Mouse (Mus musculus): ENCODE measurements around the gene Auh. TPM values are rescaled to one million over a fixed set of nuclear protein-coding genes. Genes with fewer than 3 reads are reported as not detected.

The Auh gene
- total RNA-seq, 2 experiments from 2014 or later: 139 to 141 TPM

DNA sequence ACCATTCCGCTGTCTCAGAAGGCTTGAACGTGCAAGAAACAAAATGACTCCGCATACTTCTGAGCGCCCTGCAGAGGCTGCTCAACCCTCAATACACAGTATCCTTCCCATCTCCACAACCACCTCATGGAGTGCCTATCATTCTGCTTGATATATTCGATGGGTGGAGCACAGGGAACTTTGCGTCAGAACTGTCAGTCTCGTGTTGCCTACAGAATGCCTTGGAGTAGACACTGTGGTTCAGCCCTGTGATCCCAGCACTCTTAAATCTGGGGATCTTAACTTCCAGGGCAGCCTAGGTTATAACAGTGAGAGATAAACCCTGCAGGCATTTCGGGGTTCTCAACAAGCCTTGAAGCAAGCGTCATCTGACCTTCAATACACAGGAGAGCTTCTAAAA lies 1.1 kb downstream of the Auh start:
- no peak for DNase-seq
- intact Hi-C loops (cut with DNase I): loop anchor here (2.0 to 5.0 kb wide), 2 partner anchors 106 to 216 kb away; no protein-coding TSS in a partner anchor

DNA sequence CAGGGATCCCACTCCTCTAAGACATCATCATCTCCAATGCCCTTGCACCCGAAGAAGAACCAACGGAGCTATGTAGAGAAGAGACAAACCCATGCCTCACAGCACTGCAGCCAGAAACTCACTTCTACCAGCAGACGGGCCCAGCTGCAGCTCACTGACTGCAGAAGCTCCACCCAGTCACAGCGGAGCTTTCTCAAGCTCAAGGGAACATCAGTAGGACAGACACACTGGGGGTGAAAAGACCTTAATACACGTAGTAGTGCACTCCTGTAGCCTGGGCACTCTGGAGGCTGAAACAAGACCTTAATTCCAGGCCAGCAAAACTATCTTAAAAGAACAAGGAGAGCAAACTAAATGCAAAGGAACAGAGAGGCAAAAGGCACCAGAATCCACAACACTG lies 5.0 kb downstream of the Auh start:
- intact Hi-C loops (cut with DNase I): no loop called here
- DNase-seq: no peak

DNA sequence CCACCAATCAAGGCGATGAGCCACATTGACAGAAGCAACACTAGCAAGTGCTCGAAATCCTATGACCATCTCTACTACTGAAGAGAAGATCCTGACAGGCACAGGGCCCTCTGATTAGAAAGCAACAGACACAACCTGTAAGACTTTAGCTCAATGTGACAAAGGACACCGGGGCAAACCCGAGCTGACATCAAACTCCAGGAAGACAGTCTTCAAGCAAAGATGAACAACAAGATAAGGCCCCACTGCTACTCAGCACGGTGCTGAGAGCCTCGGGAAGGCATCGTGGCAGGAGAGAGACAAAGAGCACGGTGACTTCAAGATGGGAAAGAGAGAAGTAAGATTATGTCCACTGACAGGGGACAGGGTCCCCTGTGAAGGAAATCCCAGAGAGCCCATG lies 7.5 kb downstream of the Auh start:
- intact Hi-C loops (cut with DNase I): no loop called here
- DNase-seq: no peak

DNA sequence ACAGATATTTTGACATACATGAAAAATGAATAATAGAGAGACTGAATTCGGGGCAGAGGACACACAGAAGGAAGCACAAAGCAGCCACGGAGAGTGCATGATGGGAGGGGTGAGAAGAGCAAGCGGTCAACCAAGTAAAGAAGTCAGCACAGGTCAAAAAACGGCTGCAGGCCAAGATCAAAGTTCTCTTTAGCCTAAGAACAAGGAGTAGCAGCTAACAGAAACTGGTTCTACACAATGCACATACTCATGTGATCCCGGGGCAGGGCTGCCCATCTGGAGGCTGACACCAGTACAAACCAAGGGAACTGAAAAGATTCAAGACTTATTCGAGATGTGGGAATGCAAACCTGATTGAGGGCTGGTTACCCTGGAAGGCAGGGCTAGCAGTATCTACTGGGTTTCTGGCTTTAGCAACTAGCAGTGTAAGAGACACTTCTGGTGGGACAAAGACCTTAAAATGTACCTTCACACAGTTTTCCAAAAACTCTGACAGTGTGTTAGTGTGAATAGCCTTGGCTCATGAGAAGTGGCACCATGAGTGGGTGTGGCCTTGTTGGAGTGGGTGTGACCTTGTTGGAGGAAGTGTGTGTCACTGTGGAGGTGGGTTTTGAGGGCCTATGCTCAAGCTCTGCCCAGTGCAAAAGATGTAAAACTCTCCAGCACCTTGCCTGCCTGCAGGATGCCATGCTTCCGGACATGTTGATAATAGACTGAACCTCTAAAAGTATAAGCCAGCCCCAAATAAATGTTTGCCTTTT lies 8.2 kb downstream of the Auh start:
- DNase-seq: no peak
- intact Hi-C loops (cut with DNase I): no loop called here

- intact Hi-C loops (cut with DNase I): no loop called here
- DNase-seq: no peak
These were observed 9.6 kb downstream of the Auh start for GRCm38 (mm10) chr13:52919790-52920352.

DNA sequence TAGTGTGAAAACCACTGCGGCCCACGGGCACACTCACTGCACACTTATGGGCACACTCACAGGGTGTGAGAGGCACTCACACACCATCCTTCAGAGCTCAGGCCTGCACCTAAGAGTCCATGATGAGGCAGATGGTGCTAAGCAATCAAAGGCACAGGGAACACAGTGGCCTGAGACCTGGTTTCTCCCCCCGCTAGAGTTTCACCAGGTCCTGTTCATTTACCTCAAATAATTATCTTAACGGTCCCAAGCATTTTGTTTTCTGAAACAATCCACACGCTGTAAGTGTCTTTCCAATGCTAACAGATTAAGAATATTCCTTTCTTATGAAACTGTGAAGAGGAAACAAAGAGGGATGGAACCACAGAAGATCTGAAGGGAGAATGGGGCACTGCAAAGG lies 11.1 kb downstream of the Auh start:
- no peak for DNase-seq
- intact Hi-C loops (cut with DNase I): no loop called here

GRCm38 (mm10) chr13:52914591-52915110 lies 14.8 kb downstream of the Auh start:
- DNase-seq: no peak
- intact Hi-C loops (cut with DNase I): no loop called here

- intact Hi-C loops (cut with DNase I): no loop called here
- DNase-seq: no peak
These were observed 15.6 kb downstream of the Auh start for GRCm38 (mm10) chr13:52913926-52914325.

GRCm38 (mm10) chr13:52912495-52912894 lies 17.0 kb downstream of the Auh start:
- intact Hi-C loops (cut with DNase I): no loop called here
- no peak for DNase-seq

DNA sequence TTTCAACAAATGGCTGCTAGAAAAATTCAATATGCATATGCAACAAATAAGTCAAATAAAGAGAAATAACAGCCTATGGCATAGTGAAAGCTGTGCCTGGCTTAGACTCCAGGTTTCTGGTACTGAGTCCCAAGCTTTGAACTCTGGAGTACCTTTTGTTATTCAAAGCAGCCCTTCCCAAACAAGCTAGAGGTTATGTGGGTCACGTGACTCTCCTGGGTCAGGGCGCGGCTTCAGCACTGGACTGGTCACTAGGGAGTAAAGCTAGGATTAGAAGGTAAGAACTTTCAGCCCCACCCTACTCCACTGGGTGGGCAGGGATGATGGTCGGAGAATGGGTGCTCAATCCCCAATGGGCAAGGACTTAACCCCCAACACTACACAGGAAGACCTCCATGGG lies 18.2 kb downstream of the Auh start:
- intact Hi-C loops (cut with DNase I): no loop called here
- DNase-seq: no peak

DNA sequence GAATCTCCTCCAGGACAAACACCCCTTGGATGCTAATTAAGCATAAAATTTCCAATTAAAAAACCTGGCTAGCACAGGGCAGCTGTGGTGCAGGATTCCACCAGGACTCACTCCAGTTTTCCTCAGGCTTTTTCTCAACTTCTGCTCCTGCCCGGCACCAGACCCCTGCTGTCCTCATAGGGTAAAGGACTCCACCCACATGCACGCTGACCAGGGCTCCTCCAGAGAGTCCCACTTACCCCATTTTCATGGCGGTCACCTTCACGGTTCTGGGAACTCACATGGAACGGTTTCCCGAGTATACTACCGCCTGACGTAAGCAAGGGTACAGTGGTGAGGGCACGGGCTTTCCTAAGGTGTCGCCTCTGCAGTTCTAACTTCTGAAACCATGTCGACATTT lies 23.2 kb downstream of the Auh start:
- intact Hi-C loops (cut with DNase I): no loop called here
- DNase-seq: no peak

DNA sequence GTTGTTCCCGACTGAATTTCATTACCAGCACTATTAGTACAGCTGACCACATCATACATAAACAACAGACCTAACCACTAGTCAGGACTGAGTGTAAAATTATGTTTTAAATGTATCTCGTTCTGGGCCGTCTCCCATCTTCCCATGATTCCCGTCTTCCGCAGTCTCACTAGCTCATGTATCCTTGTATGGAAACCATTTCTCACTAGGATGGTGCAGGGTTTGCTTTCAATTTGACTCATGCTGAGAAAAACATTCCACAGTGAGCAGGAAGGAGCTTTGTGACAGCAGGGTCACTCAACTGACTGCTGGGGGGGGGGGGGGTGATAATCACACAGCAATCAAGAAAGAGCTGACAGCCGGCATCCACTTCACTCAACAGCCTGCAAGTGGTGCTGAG lies 25.3 kb downstream of the Auh start:
- intact Hi-C loops (cut with DNase I): no loop called here
- no peak for DNase-seq

DNA sequence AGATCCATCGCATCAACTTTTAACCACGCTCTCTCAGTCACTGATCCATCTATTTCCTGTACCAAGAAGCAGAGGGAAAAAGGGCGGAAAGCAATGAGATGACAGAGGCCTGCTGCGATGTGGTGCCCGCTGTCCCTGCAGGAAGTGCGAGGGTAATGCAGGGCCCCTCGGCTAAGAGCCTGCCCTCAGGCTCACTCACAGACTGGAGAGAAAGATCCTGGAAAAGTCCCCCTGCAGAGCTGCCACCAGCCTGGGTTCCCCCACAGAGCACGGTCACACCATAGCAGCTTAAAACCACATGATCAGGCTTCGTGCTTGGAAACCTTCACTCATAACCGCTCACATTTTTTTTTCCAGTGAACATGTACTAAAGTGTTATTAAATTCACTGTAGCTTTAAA lies 25.7 kb downstream of the Auh start:
- intact Hi-C loops (cut with DNase I): no loop called here
- no peak for DNase-seq

DNA sequence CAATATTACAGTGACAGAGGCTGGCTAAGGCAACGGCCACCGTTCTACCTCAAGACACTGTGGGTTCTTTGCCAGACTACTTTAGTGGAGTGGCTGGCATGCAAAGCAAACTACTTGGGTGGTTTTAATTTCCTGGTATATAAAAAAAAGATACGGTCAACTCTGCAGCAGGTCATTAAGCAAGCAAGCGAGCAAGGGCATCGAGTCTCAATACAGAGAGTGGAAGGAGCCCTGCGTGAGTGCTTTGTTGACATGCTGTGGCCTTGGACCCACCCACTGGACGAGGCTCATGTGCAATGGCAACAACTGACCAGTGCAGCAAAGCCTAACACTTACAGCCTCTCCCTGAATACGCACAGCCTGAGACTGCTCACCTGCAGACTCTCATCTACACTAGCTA lies 27.0 kb downstream of the Auh start:
- no peak for DNase-seq
- intact Hi-C loops (cut with DNase I): no loop called here

DNA sequence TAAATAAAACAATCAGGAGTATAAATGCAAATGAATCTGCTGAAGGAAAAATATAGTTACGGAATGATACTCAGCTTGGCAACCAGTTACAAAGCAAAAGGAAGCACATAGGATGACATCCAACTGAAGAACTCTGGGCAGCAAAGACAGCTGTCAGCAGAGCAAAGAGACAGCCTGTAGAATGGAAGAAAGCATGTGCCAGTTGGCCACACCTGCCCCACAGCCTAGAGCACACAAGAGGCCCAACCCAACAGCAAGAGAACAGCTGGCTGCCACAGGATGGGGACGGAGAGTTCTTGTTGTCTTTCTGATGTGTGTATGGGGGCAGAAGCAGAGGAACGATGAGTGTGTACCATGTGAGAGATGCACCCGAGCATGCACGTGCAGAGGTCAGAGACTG lies 29.8 kb downstream of the Auh start:
- intact Hi-C loops (cut with DNase I): no loop called here
- no peak for DNase-seq

DNA sequence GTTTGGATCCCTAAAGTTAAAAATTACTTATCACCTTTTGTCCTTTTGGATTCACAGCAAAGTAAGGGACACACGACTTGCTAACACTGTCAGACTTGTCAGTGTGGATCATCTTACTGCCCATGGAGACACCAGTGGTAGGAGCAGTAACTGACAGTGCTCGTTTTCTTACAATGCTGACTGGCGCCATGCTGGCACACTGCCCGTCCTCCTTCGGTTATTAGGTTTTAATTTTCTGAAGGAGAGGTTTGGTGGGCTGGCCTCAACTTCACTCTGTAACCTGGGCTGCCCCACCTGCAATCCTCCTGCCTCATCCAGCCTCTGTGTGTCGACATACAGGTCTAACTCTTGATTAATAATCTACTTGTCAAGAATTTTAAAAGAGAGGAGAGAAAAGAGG lies 31.7 kb downstream of the Auh start:
- intact Hi-C loops (cut with DNase I): no loop called here
- no peak for DNase-seq

- intact Hi-C loops (cut with DNase I): loop anchor here (5.0 kb wide), 2 partner anchors 85 to 180 kb away; no protein-coding TSS in a partner anchor
- DNase-seq: peak; percentile 27 to 37
These were observed 36.7 kb downstream of the Auh start for GRCm38 (mm10) chr13:52892791-52893190.

- intact Hi-C loops (cut with DNase I): loop anchor here (5.0 kb wide), 2 partner anchors 85 to 180 kb away; no protein-coding TSS in a partner anchor
- DNase-seq: peak; percentile 40 to 52
These were observed 37.4 kb downstream of the Auh start for GRCm38 (mm10) chr13:52892065-52892503.

- intact Hi-C loops (cut with DNase I): loop anchor here (5.0 kb wide), 2 partner anchors 87 to 178 kb away; no protein-coding TSS in a partner anchor
These were observed 39.2 kb downstream of the Auh start for GRCm38 (mm10) chr13:52890313-52890712.

DNA sequence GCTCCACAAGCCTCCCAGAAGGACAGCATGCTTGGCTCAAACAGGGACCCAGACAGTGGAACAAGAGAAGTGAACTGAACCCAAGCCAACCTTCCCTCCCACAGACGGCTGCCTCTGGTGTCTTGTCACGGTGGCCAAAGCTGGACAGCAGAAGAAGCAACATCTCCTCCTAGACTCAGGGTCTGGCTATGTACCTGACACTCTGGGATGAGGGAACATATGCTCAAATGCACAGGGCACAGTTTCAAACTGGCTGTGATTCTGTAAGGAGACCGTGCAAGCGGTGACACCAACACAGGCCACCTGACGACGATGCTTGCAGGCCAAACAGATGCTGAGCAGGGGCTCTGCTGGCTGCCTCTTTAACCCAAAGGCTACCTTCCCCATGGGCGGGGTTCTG lies 42.7 kb downstream of the Auh start:
- DNase-seq: no peak
- intact Hi-C loops (cut with DNase I): no loop called here

More at GRCm38 (mm10) chr13:52890313-52890712, 39.2 kb downstream of the Auh start:
- no peak for DNase-seq

- intact Hi-C loops (cut with DNase I): no loop called here
- DNase-seq: no peak
These were observed 45.5 kb downstream of the Auh start for GRCm38 (mm10) chr13:52883960-52884326.
